Mouse (Mus musculus) heart, adult 2 months (tissue): Measurements from ENCODE around the gene Psma1. TPM values are rescaled to one million over a fixed set of nuclear protein-coding genes. Genes with fewer than 3 reads are reported as not detected.

Source experiments
- DNase-seq, 2 experiments: peaks; one replicate each; pipeline ENCODE4 v3.0.0; 2021
- H3K27ac ChIP-seq: fragments of 200-600 bp; 2 replicates; pipeline ENCODE4 v1.8.1; 2022
- H3K27me3 ChIP-seq: fragments of 200-500 bp; 2 replicates; pipeline ENCODE4 v1.6.1; 2012; ENCODE audit warnings: mild to moderate bottlenecking, low read length, inconsistent platforms, mixed read lengths; ENCODE audit not compliant: control insufficient read depth, insufficient read depth
- H3K36me3 ChIP-seq: fragments of 200-500 bp; 2 replicates; pipeline ENCODE4 v1.6.1; 2012; ENCODE audit warnings: low read length, inconsistent platforms; ENCODE audit not compliant: control insufficient read depth, insufficient read depth
- H3K4me1 ChIP-seq: fragments of 200-500 bp; 2 replicates; pipeline ENCODE4 v1.6.1; 2011; ENCODE audit warnings: low read length; ENCODE audit not compliant: control insufficient read depth, insufficient read depth
- H3K4me3 ChIP-seq: fragments of 200-600 bp; 2 replicates; pipeline ENCODE4 v1.8.1; 2022
- H3K79me2 ChIP-seq: fragments of 200-500 bp; replicated peaks from 2 replicates; pipeline ENCODE4 v1.6.1; 2012; ENCODE audit warnings: mild to moderate bottlenecking, inconsistent platforms, low read length, moderate library complexity, mixed read lengths; ENCODE audit not compliant: control insufficient read depth, insufficient read depth
- H3K9ac ChIP-seq: fragments of 200-500 bp; 2 replicates; pipeline ENCODE4 v1.6.1; 2012; ENCODE audit warnings: low read depth, mild to moderate bottlenecking, control low read depth, inconsistent platforms, low read length, mixed read lengths
- CTCF ChIP-seq: fragments of 200-600 bp; IDR thresholded peaks from 2 replicates; pipeline ENCODE4 v1.8.1; 2022; ENCODE audit warnings: antibody characterized with exemption, mild to moderate bottlenecking, moderate library complexity
- EP300 ChIP-seq: fragments of 200-500 bp; IDR thresholded peaks from 2 replicates; pipeline ENCODE4 v1.6.1; 2011; ENCODE audit warnings: low read depth, low read length, control low read depth; ENCODE audit not compliant: insufficient read depth
- POLR2A ChIP-seq: fragments of 200-500 bp; IDR thresholded peaks from 2 replicates; pipeline ENCODE4 v1.6.1; 2011; ENCODE audit warnings: mild to moderate bottlenecking, low read depth, low read length, control low read depth; ENCODE audit not compliant: insufficient read depth
- whole genome bisulfite sequencing: fragments of 180-500 bp; shearing (Covaris S2); methylation state at CpG from one replicate; pipeline ENCODE4 v1.1.7; 2018; 5-methylcytosine and 5-hydroxymethylcytosine counted together
- intact Hi-C: fragments of 180-260 bp; cut with DNase I; formaldehyde crosslinking; loops from one replicate; pipeline ENCODE4 v1.15.1; 2025
- polyA plus RNA-seq: library from polyadenylated mRNA; depleted of rRNA; stranded (reverse); fragments of >200 nt; gene quantifications from 2 replicates; pipeline ENCODE4 v1.2.3, GENCODE M21; 2012
- total RNA-seq, 2 experiments: library from RNA; stranded (reverse); gene quantifications; 2 replicates each; pipeline ENCODE4 v1.2.3; 2021

Psma1 gene
- total and polyA plus RNA-seq, 3 experiments: 116 to 142 (median 132) TPM

- Histone ChIP-seq H3K79me2 (no peaks in the 10 kb centered on the region), H3K27me3 (no peaks in the 10 kb centered on the region), H3K4me1 (no peaks in the 10 kb centered on the region; the same call in 1 of the 2 replicates), H3K36me3 (no peaks in the 10 kb centered on the region), H3K27ac (no peak overlapping the region), H3K9ac (no peak overlapping the region), H3K4me3 (no peak overlapping the region)
- WGBS: 62% methylated on average over 4 of the region's 4 CpGs
- TF ChIP-seq CTCF: no peak
- DNase-seq: no peak
- intact Hi-C loops: no loop called here
Observed at GRCm38 (mm10) chr7:114299247-114299646, 23.3 kb upstream of the Psma1 start.

GRCm38 (mm10) chr7:114294698-114295097, 18.8 kb upstream of the Psma1 start:
- no peak overlapping the region for H3K27ac ChIP-seq
- no peaks in the 10 kb centered on the region for H3K36me3 ChIP-seq
- 89% methylated on average over 5 of the region's 5 CpGs for WGBS
- peak; percentile 55 for TF ChIP-seq CTCF
- TF ChIP-seq POLR2A: no peak
- no peak overlapping the region for H3K4me3 ChIP-seq
- H3K79me2 ChIP-seq: no peaks in the 10 kb centered on the region
- H3K9ac ChIP-seq: no peak overlapping the region
- intact Hi-C loops: no loop called here
- H3K27me3 ChIP-seq: no peaks in the 10 kb centered on the region
- no peak for DNase-seq
- peaks cover 5% of the 10 kb centered on the region for H3K4me1 ChIP-seq

DNA sequence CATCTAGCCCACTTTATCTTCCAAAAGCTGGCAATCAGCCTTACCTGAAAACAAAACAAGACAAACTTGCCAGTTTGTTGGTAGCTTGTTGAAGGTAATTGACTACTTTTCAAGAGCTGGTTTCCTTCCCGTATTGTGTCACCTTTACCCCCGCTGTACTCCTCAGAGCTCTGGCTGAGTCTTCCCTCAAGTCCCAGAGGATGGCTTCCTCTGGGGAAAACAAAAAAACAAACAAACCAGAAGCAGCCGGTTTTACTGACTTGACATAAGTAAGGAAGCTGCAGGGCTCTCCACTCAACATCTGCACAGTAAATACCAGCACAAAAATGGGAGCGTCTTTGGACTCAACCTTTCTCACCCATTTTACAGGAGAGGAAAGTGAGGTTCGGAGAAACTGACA, 18.0 kb upstream of the Psma1 start:
- TF ChIP-seq POLR2A: no peak
- TF ChIP-seq CTCF: no peak
- TF ChIP-seq EP300: no peak
- Histone ChIP-seq H3K27me3 (no peaks in the 10 kb centered on the region), H3K79me2 (no peaks in the 10 kb centered on the region), H3K4me1 (peaks cover 5% of the 10 kb centered on the region), H3K4me3 (no peak overlapping the region), H3K27ac (peak overlapping the region; percentile 40), H3K9ac (no peak overlapping the region), H3K36me3 (no peaks in the 10 kb centered on the region)
- intact Hi-C loops: loop anchor here (2.0 kb wide), 1 partner anchor 17 kb away; the partner anchor contains the start of gene Psma1
- no peak for DNase-seq
- WGBS: 56% methylated on average over 5 of the region's 5 CpGs

DNA sequence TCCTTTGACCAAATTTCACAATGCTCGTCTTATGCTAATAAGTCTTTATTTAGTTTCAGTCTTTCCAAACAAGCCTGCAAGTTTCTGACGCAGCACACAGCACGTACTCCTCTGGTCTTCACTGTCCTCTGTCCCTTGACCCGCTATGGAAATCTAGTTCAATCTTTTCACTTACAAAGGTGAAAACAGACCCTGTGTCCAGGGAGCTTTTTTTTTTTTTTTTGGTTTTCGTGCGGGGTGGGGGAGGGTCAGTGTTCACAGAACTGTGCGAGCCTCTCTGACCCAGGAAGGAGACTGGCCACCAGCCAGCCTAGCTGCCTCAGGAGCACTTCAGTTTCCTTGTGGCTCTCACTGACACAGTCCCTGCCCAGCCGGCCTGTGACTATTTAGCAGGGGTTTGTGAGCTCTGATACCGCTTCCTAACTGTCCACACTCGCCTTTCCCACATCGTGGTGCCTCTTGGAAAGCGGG, 16.6 kb upstream of the Psma1 start:
- no peaks in the 10 kb centered on the region for H3K79me2 ChIP-seq
- peak overlapping the region; percentile 75 for H3K27ac ChIP-seq
- no peak for TF ChIP-seq POLR2A
- 3% methylated on average over 12 of the region's 12 CpGs for WGBS
- H3K27me3 ChIP-seq: no peaks in the 10 kb centered on the region
- H3K4me3 ChIP-seq: peak overlapping the region; percentile 40
- no peaks in the 10 kb centered on the region for H3K36me3 ChIP-seq
- H3K4me1 ChIP-seq: peaks cover 5% of the 10 kb centered on the region
- peak overlapping the region; percentile 52 for H3K9ac ChIP-seq
- intact Hi-C loops: loop anchor here (2.0 kb wide), 1 partner anchor 16 kb away; the partner anchor contains the start of gene Psma1
- DNase-seq: peak; percentile 84 to 88

DNA sequence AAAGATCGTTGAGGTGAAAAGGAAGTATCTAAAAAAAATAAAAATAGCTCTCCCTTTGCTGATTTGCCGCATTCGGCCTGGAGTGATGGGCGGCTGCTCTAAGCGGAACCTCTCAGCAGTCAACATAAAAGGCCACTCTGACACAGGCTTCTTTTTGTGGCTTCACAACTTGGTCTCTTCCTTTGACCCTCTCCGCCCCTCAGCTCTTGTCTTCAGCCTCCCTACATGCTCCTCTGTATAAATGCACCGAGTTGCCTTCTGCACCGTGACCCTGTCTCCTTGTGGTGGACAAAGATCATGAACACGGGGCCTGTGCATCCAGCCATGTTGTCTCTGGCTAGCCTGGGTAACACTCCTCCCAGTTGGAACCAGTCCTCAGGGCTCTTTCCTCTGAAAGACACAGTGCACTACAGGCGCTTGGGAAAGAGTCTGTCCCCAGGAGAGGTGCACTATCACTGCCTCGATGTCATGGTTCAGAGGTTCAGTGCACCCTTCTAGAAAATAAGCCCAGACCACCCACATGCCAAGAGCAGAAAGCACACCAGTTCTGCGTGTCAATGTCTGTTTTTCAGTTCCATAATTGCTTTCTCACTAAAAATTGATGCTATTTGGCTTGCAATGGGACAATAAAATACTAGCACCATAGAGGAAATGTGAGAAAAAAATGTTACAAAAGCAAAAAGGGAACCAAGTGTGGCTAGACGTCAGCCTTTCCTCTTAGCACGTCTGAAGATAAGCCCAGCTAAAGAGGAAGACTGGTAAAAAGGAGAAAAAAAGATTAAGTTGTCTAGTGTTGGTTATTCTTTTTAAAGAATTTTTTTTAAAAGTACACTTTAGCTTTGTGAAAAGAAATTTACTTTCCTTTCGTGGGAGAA, 15.8 kb upstream of the Psma1 start:
- H3K79me2 ChIP-seq: no peaks in the 10 kb centered on the region
- intact Hi-C loops: loop anchor here (2.0 kb wide), 1 partner anchor 15 kb away; the partner anchor contains the start of gene Psma1
- peak overlapping the region; percentile 21; the same call in 1 of the 2 replicates for H3K9ac ChIP-seq
- WGBS: 44% methylated on average over 15 of the region's 15 CpGs
- peak overlapping the region; percentile 75 for H3K27ac ChIP-seq
- DNase-seq: peak; percentile 49 to 56
- H3K4me1 ChIP-seq: peaks cover 5% of the 10 kb centered on the region
- no peaks in the 10 kb centered on the region for H3K36me3 ChIP-seq
- peak overlapping the region; percentile 40 for H3K4me3 ChIP-seq
- TF ChIP-seq CTCF (no peak), POLR2A (no peak), EP300 (no peak)
- H3K27me3 ChIP-seq: no peaks in the 10 kb centered on the region

DNA sequence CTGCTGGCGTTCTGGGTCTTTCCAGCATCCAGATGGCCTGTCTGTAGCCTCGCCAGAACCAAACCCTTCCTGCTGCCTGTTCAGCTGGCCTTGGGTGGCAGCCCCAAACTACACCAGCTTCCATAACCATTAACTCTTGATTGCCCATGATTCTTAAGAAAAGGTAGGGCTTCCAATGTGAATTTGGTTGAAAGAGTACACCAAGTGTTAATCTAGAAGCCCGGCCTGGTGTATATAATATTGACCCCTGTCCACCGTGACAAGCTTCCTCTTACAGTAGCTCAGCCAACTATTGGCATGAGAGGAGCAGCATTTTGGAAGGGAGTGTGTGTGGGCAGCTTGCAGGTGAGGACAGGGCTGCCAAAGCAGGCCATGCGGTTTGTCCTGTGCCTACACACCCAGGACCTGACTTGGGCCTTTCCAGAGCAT, 14.2 kb upstream of the Psma1 start:
- no peak overlapping the region for H3K4me3 ChIP-seq
- peaks cover 5% of the 10 kb centered on the region for H3K4me1 ChIP-seq
- 70% methylated on average over 5 of the region's 5 CpGs for WGBS
- intact Hi-C loops: no loop called here
- H3K79me2 ChIP-seq: no peaks in the 10 kb centered on the region
- no peak for DNase-seq
- no peaks in the 10 kb centered on the region for H3K36me3 ChIP-seq
- TF ChIP-seq EP300 (no peak), CTCF (no peak), POLR2A (no peak)
- no peak overlapping the region; the same call in 1 of the 2 replicates for H3K27ac ChIP-seq
- H3K27me3 ChIP-seq: no peaks in the 10 kb centered on the region
- H3K9ac ChIP-seq: no peak overlapping the region
